Mouse (Mus musculus): ENCODE measurements around the gene Myo5a. TPM values are rescaled to one million over a fixed set of nuclear protein-coding genes. Genes with fewer than 3 reads are reported as not detected.

The Myo5a gene
- total RNA-seq (2023), result 114 and 171 TPM in 2 replicates

GRCm38 (mm10) chr9:75070457-75071028, at the start of gene Myo5a:
Gene Myo5a (plus strand): TSS chr9:75071015.

GRCm38 (mm10) chr9:75037451-75038356, 33.1 kb upstream of the Myo5a start, which contains the start of gene Arpp19:
Gene Arpp19 (plus strand): TSS chr9:75037614.

GRCm38 (mm10) chr9:75231841-75232746, 161.3 kb downstream of the Myo5a start, which contains the start of gene Myo5c:
Gene Myo5c (plus strand): TSS chr9:75232020.

Other genes with a start within 250 kb of the Myo5a start
- not detected in 2 replicates for gene Onecut1, start 209.1 kb upstream of the Myo5a start, total RNA-seq (2023)
- 23.2 and 25.9 TPM in 2 replicates for gene Fam214a, start 118.1 kb upstream of the Myo5a start, total RNA-seq (2023)
- 104 and 112 TPM in 2 replicates for gene Arpp19, start 33.4 kb upstream of the Myo5a start, total RNA-seq (2023)
- gene Myo5c, start 161.0 kb downstream of the Myo5a start, total RNA-seq (2023), result not detected in 2 replicates
- gene Gnb5, start 235.3 kb downstream of the Myo5a start, total RNA-seq (2023), result 1.9 and 2.1 TPM in 2 replicates